Mouse (Mus musculus) olfactory bulb, adult 2 months (tissue): Measurements from ENCODE around the gene Gna12.

Experiments used
- CTCF ChIP-seq: fragments of 200-500 bp; IDR thresholded peaks from 2 replicates; pipeline ENCODE4 v1.5.1; 2012; ENCODE audit warnings: low read depth, mild to moderate bottlenecking, low read length, moderate library complexity; ENCODE audit not compliant: insufficient read depth
- POLR2A ChIP-seq: fragments of 200-500 bp; IDR thresholded peaks from 2 replicates; pipeline ENCODE4 v1.6.1; 2012; ENCODE audit warnings: mild to moderate bottlenecking, low read depth, low read length, moderate library complexity; ENCODE audit not compliant: insufficient read depth

- no peak for TF ChIP-seq CTCF
- no peak for TF ChIP-seq POLR2A
Measured at GRCm38 (mm10) chr5:140815059-140815728, 15.0 kb downstream of the Gna12 start.
